Mouse (Mus musculus) Muller cell, postnatal 12 days (primary cell): ENCODE results near the gene Cd3eap.

Source experiments
- DNase-seq: peaks from one replicate; pipeline ENCODE4 v3.0.0-alpha.2; 2015; ENCODE audit errors: inconsistent ontology term

The Cd3eap gene

DNA sequence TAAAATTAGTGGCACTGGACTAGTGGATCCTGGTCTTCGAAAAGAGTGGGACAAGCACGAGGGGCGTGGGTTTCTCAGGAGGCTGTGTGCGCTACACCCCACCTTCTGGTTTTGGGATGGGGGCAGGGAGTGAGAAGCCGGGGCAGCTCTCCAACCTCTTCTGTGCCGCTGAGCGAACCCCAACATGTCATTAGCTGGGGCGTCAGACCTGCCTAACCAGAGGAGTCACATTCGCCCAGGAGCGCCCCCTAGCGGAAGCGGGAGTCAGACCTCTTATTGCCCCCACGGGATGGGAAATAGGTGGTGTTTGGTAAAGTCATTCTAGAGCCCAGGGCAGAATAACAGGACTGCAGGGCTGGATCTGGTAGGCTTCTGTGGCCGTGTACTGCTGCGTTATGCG, 2.4 kb upstream of the Cd3eap start:
- DNase-seq, result peak; percentile 80

DNA sequence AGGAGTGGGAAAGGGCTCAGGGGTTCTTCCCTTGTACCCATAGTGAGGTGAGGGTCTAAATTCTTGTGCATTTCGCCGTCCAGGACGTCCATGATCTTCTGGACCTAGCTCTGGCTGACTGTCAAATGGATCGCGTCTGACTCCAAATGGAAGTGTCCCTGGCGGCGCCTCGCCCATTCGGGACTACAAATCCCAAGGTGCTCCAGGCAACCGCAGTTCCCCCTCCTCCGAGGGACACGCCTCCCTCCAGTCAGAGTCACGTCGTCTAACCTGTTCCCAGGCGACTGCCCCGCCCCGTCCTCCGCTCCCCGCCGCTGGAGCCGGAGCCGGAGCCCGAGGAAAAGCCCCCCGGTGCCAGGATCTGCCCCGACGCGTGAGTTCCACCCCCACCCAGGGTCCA, 1.7 kb upstream of the Cd3eap start:
- peak; percentile 94 for DNase-seq

DNA sequence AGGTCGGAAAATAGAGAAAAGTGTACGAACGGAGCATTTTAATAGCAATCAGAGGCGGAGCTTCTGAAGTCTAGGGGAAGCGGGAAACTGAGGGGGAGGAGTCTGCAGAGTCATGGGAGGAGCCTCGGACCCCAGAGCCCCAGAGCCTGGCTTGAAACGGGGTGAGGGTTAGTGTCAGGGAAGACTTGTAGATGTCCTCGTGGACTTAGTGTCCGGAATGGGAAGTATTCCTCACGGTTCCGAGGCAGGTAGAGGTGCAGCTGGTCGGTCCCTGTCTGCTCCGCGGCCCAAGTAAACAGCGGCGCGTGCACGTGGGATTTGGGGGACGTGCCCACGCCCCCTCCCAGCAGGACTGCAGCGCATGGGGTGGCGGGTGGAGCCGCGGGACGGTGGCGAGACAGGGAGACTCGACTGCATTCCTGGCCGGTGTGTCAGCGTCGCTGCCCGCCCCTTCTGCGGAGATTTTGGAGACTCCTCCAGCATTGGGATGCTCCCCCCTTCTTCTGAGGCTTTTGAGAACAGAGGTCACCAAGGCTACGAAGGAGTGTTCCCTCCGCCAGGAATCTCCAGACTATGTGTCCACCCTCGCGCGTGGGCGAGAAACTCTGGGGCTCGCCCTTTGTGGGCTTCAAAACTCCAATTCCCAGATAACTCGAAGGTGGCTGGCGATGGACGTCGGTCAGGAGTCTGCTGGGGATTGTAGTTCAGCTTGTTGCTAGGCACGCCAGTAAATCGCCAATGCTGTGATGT, 784 bp upstream of the Cd3eap start:
- DNase-seq, result peak; percentile 96

DNA sequence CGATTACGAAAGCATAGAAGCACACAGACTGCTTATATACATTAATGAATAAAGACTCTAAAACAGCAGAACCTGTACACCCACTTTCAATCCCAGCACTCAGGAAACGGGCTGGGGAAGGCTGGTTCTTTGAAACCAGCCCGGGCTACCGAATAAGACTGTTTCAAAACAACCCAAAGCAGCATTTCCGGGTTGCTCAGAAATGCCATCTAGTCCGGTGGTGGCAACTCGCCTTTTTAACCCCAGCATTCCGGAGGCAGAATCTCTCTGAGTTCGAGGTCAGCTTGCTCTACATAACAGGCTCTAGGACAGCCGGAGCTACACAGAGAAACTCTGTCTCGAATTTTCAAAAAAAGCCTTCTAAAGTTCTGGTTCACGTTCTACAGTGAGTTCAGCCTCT, 649 bp downstream of the Cd3eap start:
- peak; percentile 4 for DNase-seq

DNA sequence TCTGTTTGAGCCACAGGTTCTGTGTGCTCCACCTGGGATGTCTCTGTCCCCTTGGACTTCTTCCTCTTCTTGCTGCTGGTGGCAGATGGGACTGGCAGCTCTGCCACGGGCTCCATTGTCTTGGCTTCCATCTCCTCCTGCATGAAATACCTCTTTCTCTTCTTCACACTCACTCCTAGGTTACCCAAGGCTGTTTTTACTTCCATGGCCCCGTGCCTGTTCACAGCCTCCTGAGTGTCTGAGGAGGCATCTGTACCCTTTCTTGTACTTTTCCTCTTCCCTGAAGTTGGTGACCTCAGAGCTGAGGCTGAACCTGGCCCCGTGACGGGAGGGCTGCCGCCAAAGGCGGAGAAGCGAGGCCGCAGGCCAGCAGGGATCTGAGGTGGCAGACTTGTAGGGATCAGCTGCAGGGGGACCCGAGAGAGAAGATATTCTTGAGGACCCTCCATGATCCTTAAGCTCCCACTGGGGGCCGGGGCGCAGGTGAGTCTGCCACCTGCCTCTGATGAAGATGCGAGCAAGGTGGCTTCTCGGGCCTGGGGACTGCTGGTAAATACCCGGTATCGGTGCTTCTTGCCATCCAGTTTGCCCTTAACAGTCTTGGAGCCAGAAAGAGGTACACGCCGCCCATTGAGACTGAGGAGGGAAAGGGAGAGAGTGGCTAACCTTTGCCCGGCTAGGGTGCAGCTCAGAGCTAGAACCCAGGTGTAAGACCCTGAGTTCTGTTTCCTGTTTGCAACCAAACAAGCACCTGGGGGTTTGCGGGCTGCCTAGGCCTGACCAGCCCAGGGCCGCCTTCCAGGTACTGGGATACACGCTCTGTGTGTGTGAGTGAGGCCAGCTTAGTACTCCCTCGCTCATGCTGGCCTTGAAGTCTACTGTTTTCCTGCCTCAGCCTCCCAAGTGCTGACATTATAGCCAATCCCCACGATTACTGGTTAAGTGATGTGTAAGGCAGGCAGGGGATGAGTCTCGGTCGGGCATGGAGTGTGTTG, 1.6 kb downstream of the Cd3eap start:
- no peak for DNase-seq

DNA sequence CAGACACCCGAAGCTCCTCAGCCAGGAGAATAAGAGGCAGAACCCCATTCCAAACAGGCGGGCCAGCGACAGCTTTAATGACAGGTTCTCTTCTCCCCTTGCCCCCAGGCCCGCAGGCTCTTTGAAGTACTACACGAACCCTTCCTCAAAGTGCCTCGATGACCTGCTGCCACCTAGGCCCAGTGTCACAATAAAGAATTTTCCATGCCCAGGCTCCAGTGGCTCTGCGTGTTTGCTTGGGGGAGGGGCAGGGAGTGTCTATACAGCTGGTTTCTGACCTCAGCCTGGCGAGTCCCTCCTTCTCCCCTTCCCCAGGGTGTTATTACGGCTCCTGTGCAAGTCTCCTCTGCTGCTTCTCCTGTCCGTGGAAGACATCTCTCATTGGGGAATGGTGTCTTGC, 3.0 kb downstream of the Cd3eap start:
- DNase-seq, result no peak

DNA sequence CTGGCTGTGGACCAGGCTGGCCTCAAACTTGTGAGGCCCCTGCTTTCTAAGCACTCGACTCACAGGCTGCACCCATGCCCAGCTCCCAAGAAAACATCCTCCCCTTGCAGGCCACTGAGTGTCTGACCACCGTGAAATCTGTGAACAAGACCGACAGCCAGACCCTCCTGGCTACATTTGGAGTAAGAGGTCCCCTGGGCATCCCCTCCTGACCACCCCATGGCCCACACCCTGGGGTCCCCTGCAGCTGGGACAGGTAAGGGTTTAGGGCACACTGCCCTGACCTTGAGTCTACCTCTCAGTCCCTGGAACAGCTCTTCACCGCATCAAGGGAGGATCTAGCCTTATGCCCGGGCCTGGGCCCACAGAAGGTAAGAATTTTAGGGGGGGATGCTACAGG, 4.3 kb downstream of the Cd3eap start:
- DNase-seq, result no peak

DNA sequence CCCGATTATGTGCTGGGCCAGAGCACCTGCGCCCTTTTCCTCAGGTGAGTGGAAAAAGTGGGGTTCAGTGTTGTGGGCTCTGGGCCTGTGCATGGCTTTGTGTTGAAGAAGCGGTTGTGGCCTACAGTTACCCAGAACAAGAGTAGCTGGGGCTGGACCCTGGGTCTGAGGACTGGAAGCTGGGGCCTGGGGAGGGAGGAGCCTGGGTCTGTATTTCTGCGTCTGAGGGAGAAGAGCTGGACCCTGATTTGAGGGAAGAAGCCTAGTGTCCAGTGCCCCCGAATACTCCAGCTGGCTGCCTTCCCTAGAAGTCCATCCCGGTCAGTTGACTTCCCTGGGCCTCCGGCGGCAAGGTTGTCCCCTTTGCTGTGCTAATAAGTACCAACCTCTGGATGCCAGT, 9.1 kb downstream of the Cd3eap start:
- DNase-seq, result no peak

DNA sequence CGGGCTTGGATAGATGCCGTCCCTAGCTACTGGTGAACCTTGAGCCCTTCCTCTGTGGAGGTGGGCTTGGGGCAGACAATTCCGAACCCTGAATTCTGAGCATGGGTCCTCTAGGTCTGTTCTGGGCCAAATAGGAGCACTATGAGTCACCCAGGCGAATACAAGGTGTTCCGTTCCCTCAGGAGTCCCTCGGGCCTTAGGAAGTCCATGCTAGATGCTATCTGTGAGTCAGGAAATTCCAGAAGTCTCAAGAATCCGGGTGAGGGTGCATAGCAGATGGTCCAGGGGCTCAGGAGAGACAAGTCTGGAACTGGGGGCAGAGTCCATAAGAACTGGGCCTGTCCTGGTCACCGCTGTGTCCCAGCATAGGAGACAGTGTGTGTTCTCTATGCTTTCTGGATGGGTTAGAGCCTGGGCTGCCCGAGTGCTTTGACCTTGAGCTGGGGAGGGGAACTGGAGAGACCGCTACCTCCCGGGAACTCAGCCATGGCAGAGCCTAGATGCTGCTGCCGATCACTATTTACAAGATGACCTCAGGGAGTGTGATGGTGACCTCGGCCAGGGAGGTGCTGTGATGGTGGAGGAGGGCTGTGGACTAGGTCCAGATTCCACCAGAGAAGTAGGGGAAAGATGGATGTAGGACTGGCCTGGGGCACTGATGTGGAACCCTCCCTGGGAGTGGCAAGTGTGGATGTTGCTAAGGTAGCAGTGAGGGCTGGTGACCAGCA, 9.9 kb downstream of the Cd3eap start:
- no peak for DNase-seq

DNA sequence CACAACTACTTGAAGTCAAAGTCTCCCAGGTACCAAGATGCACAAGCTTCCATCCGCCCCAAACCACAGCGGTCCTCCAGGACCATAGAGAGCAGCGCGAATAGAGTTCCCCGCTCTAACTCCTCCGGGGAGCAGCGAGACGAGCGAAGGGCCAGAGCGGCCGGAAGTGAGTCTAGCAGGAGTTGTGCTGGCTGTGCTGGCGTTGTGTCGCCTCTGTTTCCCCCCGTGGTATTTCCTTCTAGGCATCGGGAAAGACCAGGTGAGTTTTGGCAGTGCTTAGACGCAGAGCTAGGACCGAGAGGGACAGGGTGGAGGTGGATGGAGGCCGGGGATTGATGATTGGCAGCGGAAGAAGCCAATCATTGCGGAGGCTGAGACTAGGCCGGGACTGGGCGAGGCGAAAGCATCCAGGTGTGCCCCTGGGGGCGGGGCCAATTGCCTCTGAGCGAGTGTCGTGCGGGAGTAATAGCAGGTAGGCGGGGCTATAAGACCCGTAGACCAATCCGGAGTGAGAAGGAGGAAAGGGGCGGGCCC, 14.3 kb downstream of the Cd3eap start:
- peak; percentile 99 for DNase-seq

DNA sequence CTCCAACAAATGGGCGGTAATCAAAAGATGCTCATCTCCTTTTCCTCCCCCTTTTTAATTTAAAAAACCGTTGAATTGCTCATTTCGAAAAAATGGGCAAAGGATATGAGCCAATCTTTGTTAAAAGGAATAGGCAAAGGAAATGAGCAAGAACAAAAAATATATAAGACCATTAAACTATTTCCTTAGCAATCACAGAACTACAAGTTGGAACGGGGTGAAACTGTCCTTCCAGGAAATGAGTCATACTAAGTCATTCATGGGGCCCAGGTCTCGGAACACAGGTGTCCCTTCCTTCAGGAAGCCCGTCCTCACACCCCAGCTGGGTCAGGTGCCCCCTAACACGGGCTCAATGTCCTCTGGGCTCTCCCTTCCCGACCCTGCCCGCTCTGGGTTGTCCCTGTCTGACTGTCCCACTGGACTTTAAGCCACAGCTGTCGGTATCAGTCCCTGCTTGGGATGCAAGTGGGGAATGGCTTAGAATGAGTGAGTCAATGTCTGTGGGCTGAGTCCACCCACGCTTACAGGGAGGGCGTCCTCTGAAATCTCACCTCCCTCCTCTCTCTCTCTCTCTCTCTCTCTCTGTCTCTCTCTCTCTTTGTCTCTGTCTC, 14.9 kb downstream of the Cd3eap start, which contains the start of gene Ercc1:
TSS of gene Ercc1 (plus strand) at position 542 of the 611 bp plus-strand sequence.
- no peak for DNase-seq

DNA sequence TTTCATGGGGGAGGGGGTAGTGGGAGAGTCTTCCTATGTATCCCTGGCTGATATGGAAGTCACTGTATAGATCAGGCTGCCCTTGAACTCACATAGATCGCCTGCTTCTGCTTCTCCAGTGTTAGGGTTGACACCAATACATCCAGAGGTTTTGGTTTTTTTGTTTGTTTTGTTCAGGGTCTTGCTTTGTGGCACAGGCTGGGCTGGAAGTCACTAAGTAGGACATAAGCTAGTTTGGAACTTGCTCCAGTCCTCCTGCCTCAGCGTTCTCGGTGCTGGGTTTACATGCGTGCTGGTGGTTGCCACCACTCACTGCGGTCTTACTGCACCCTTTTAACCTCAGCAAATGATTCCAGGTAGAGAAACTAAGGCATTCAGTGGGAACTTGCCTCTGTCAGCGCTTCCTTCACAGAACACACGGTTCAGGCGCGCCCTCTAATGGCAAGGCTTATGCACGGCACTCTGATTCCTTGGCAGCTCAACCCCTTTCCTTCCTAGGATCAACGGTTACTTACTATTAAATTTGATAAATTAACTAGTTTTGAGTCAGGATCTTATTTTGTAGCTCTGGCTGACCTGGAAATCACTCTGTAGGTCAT, 16.0 kb downstream of the Cd3eap start:
- peak; percentile 66 for DNase-seq

DNA sequence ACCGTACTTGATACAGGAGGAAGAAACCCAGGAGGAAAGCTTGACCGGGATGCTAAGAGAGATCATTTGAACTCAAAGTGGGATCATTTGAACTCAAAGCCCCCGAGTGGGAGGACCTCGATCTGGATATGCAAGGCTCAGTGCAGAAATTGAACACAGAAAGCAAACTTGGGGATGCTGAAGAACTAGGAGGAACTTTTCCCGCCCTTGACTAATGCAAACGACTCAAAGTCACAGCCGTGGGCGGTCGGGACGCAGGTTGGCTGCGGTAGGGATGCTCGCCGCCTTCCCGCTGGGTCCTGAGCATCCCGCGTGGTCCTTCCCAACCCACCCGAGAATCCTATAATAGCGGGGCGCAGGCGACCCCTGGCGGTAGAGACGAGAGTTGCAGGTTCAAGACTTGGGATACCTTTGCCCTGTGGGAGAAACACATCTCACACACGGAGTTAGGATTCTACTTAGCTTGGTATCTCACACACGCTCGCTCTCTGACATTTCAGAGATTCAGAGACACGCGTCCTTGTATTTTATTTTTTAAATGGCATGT, 16.7 kb downstream of the Cd3eap start:
- peak; percentile 90 for DNase-seq

DNA sequence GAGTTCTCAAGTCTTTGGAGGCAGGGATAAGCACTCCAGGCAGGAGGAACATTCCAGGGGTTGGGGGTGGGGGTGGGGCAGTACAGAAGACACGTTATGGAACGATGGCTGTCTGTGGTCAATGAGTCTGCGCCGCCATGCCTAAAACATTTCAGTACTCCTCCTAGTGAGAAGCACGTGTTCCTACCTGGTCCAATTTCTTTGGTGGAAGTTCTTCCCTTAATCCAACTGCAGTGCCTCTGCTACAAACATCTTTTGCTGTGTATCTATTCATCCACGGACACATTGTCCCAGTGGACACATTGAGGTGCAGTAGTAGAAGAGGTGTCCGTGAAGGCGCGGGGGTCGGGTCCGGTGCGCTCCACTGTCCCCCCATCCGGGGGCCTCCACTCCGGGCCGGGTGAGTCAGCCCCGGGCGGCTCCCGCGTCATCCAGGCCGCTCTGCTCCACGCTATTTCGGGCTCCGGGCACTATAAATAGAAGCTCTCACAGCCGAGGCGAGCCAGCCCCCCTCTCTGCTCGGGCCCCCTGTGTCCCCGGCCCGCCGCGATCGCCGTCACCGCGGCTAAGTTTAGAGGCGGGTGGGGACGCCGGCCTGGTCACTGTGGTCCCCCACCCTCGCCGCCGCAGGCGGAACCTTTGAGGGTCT, 17.4 kb downstream of the Cd3eap start:
- DNase-seq, result peak; percentile 73

DNA sequence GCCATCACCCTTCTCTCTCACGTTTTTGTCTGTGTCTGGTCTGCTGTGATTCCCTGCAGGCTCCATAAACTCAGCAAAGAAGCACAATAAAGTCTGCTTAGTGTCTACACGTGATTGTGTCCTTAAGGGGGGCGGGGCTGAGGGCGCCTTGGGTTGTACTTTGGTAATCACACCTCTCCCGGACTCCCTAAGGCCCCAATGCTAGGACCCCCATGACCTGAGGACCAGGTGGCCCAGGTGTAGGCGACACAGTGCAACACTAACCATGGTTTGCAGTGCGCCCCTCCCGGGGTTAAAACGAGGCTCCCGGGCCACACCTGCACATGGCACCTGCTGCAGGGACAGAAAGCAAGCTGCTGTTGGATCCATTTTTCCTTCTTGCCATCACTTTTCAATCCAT, 18.0 kb downstream of the Cd3eap start:
- no peak for DNase-seq

DNA sequence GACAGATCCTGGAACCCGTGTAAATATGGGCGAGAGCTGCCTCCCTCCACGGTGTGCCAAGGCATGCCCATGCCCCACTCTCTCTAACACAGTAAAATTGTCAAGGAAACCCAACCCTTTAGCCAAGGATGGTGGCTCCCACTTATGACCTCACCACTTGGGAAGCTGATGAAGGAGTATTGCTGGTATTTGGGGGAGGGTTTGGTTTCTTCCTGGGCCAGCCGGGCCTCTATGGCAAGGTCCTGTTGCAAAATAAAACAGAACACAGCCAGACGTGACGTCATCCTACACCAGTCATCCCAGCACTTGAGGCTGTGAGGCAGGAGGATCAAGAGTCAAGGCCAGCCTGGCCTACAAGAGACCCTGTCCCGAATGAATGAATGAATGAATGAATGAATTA, 20.7 kb downstream of the Cd3eap start:
- peak; percentile 51 for DNase-seq

DNA sequence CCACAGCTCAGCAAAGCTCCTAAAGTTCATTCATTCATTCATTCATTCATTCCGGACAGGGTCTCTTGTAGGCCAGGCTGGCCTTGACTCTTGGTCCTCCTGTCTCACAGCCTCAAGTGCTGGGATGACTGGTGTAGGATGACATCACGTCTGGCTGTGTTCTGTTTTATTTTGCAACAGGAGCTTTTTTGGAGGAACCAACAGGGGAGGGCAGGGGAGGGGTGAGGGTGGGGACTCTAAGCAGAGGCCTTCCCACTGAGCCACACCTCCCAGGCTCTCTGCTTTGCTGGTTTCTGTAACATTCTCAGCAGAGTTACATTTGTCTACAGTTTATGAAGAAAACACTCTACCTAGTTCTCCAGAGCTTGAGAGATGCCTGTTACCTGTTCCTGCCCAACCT, 21.2 kb downstream of the Cd3eap start:
- DNase-seq, result no peak

DNA sequence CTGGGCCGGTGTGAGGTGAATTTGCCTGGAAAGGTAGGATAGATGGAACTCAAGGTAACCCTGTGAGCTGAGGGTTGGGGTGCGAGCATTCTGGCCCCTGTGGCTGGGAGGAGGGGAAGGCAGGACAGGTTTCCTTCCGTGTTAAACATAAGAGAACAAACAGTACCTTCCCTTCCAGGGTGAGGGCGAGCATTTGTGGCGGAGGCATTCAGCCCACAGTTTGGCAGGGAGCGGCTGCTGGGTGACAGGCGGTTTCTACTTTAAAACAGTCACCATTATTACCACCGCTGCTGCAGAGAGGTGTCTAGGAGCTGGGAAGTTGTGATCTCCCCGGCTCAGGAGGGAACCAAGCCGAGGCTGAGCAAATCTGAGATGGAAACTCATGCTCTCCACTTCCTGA, 22.2 kb downstream of the Cd3eap start:
- no peak for DNase-seq

DNA sequence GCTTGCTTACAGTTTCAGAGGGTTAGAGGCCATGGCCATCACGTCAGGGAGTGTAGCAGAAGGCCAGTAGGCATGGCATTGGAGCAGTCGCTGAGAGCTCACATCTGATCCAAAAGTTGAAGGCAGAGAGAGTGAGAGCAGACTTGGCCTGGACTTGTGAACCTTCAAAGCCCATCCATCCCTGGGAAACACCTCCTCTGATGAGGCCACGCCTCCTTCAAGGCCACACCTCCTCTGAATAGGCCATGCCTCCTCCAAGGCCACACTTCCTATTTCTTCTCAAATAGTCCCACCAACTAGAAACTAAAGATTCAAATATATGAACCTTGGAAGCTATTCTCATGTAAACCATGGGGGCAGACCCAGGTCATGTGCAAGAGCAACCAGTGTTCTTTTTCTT, 23.7 kb downstream of the Cd3eap start:
- DNase-seq, result no peak

DNA sequence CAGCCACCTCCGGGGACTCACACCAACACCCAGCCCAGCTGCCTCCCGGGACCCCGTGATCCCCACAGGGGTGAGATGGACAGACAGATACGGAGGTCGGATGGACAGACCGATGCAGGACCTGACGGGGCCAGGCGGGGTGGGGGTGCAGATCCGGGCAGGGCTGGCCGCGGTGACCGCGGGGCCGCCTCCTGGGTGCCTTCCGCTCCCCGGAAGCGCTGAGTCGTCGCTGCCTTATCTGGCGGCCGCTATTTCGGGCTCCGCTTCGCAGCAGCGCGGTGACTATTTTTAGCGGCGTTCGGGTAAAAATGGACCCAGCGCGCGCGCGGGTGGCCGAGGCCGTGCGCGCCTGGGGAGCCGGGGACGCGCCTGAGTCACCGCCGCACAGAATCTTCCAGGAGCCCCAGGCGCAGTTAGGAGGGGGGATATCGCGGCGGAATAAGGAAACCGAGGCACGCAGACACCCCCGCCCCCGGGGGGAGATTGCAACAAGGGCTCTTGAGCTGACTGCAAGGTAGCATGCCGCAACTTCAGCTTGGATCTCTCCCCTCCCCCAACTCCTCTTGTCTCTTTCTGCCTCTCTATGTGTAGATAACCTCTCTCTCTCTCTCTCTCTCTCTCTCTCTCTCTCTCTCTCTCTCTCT, 26.5 kb downstream of the Cd3eap start:
- peak; percentile 89 for DNase-seq
